Mouse (Mus musculus): ENCODE measurements around the gene Megf11.

GRCm38 (mm10) chr9:64546344-64546991 is 161.0 kb downstream of the Megf11 start:
- no peak for TF ChIP-seq POLR2A (IDR thresholded peaks at IDR 0.05; ENCODE audit: insufficient read length, low read depth)
- TF ChIP-seq MAX (IDR thresholded peaks at IDR 0.05; ENCODE audit: low read depth): no peak
- no peak for TF ChIP-seq SRF (IDR thresholded peaks at IDR 0.05; ENCODE audit: control insufficient read depth, insufficient read length, low read depth)
- no peak for TF ChIP-seq USF1 (IDR thresholded peaks at IDR 0.05; ENCODE audit: low read depth)
- TF ChIP-seq POLR2AphosphoS2 (IDR thresholded peaks at IDR 0.05; ENCODE audit: insufficient read length, low read depth): no peak
- TF ChIP-seq MYOG (IDR thresholded peaks at IDR 0.05; ENCODE audit: control insufficient read depth in 1 of 3, insufficient read depth in 1 of 3, insufficient read length in 2 of 3, low read depth in 2 of 3): no peak
- no peak for TF ChIP-seq E2F4 (IDR thresholded peaks at IDR 0.05; ENCODE audit: insufficient read depth)
- no peak for TF ChIP-seq TCF12 (IDR thresholded peaks at IDR 0.05; ENCODE audit: insufficient read depth, poor library complexity, severe bottlenecking)
- TF ChIP-seq CEBPB (IDR thresholded peaks at IDR 0.05; ENCODE audit: insufficient read depth, poor library complexity, severe bottlenecking): no peak

All from myocyte (in vitro differentiated cells).